Mouse (Mus musculus) limb, embryonic 12.5 days (tissue): ENCODE measurements around the gene Fam161a. TPM values are rescaled to one million over a fixed set of nuclear protein-coding genes. Genes with fewer than 3 reads are reported as not detected.

Experiments
- ATAC-seq: fragments of 200-750 bp; cut with Nextera tagmentation; 2 replicates; pipeline ENCODE4 v1.8.0; 2017; ENCODE audit warnings: low read depth, moderate TSS enrichment; ENCODE audit not compliant: insufficient number of reproducible peaks, insufficient read depth, low FRiP score, low TSS enrichment
- H3K27ac ChIP-seq: fragments of 300-500 bp; sonication (generic); 2 replicates; pipeline ENCODE4 v1.5.1; 2016; ENCODE audit warnings: mild to moderate bottlenecking, moderate library complexity
- H3K27me3 ChIP-seq: fragments of 300-500 bp; sonication (generic); 2 replicates; pipeline ENCODE4 v1.6.1; 2016; ENCODE audit warnings: mild to moderate bottlenecking, moderate library complexity
- H3K36me3 ChIP-seq: fragments of 300-500 bp; sonication (generic); 2 replicates; pipeline ENCODE4 v1.6.1; 2016; ENCODE audit warnings: mild to moderate bottlenecking, moderate library complexity
- H3K4me1 ChIP-seq: fragments of 300-500 bp; sonication (generic); replicated peaks from 2 replicates; pipeline ENCODE4 v1.6.1; 2016
- H3K4me2 ChIP-seq: fragments of 300-500 bp; sonication (generic); 2 replicates; pipeline ENCODE4 v1.6.1; 2016; ENCODE audit warnings: mild to moderate bottlenecking, moderate library complexity
- H3K4me3 ChIP-seq: fragments of 300-500 bp; sonication (generic); replicated peaks from 2 replicates; pipeline ENCODE4 v1.5.1; 2016; ENCODE audit warnings: mild to moderate bottlenecking
- H3K9ac ChIP-seq: fragments of 300-500 bp; sonication (generic); replicated peaks from 2 replicates; pipeline ENCODE4 v1.6.1; 2016; ENCODE audit warnings: mild to moderate bottlenecking, moderate library complexity
- H3K9me3 ChIP-seq: fragments of 300-500 bp; sonication (generic); 2 replicates; pipeline ENCODE4 v1.6.1; 2016; ENCODE audit warnings: mild to moderate bottlenecking, moderate library complexity
- WGBS: fragments of 180-500 bp; shearing (Covaris S2); methylation state at CpG from one replicate; pipeline ENCODE4 v1.1.7; 2016; 5-methylcytosine and 5-hydroxymethylcytosine counted together
- polyA plus RNA-seq: library from polyadenylated mRNA; unstranded; fragments of >200 nt; fragmentation: Nextera tagmentation; extraction: Ambion mirVana; gene quantifications from 2 replicates; pipeline ENCODE4 v1.2.1, GENCODE M21; 2016

Fam161a gene
- polyA plus RNA-seq, 1 experiment from 2014 or later, result 2.3 TPM

DNA sequence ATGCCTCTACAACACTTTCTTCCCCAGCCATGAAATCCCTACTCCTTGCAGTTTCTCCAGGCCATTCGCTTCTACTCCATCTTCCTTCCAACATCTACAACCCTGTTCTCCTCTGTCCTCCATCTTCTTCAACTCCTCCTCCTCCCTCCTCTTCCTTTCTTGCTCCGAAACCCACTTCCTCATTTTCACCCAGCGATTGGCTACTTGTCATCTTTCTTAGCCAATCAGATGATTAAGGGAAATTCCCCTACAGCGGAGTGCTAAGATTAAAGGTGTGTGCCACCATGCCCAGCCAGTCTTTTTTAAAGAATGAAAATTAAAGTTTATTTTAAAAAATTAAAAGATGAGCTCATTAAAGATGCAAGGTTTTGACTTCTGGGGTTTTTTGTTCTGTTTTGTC, 10.6 kb downstream of the Fam161a start:
- Histone ChIP-seq H3K36me3 (no peaks in the 10 kb centered on the region), H3K4me2 (no peak overlapping the region), H3K4me3 (no peak overlapping the region), H3K27me3 (no peaks in the 10 kb centered on the region), H3K4me1 (no peaks in the 10 kb centered on the region), H3K9me3 (no peaks in the 10 kb centered on the region), H3K27ac (no peak overlapping the region), H3K9ac (no peak overlapping the region)
- ATAC-seq, result no peak
- WGBS, result 91% methylated on average over 4 of the region's 4 CpGs

DNA sequence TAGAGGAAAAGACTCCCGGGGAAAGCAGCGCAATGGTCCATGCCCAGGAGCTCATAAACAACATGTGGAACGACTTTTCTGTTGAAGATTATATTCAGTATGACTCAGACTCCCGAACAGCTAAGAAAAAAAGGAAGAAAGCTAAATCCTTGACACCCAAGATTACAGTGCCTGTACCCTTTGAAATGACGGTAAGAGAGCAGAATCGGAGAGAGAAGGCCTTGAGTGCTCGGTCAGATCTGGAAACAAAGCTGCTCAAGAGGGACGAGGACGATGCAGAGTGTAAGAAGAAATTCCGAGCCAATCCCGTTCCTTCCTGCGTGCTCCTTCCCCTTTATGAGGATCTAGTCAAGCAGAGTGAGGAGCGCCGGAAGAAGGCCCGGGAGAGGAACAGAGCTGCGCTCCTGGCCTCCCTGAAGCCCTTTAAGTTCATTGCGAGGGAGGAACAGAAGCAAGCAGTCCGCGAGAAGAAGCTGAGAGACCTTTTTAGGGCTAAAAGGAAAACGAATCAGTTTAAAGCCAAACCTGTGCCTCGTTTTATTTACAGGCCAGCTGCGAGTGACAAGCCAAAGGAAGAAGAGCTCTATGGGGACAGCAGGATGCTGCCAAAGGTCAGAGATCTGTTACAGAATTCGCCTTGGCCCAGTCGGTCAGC, 12.9 kb downstream of the Fam161a start:
- no peak overlapping the region for H3K4me2 ChIP-seq
- ATAC-seq, result no peak
- no peak overlapping the region for H3K9ac ChIP-seq
- no peak overlapping the region for H3K4me3 ChIP-seq
- H3K9me3 ChIP-seq, result no peaks in the 10 kb centered on the region
- H3K36me3 ChIP-seq, result no peaks in the 10 kb centered on the region
- no peaks in the 10 kb centered on the region for H3K4me1 ChIP-seq
- WGBS, result 67% methylated on average over 24 of the region's 24 CpGs
- H3K27me3 ChIP-seq, result no peaks in the 10 kb centered on the region
- H3K27ac ChIP-seq, result no peak overlapping the region

DNA sequence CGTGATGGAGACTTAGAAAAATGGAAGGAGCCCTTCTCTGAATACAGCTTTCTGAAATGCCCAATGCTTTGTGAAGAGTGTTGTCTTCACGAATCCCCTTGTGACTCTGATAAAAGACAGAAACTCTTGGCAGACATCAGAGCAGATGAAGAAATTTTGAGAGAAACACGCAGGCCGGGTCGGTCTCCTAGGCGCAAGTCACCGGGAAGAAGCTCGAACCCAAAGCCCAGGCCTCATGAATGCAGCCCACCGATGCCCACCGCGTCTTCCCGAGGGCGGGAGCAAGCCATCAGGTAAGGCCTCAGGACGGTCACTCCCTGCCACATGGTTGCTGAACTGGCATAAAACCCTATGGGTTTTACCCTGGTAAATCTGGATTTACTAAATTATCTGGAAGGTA, 13.5 kb downstream of the Fam161a start:
- Histone ChIP-seq H3K9me3 (no peaks in the 10 kb centered on the region), H3K4me3 (no peak overlapping the region), H3K27me3 (no peaks in the 10 kb centered on the region), H3K9ac (no peak overlapping the region), H3K4me1 (no peaks in the 10 kb centered on the region), H3K36me3 (no peaks in the 10 kb centered on the region), H3K27ac (no peak overlapping the region), H3K4me2 (no peak overlapping the region)
- ATAC-seq, result no peak
- 94% methylated on average over 14 of the region's 14 CpGs for WGBS

DNA sequence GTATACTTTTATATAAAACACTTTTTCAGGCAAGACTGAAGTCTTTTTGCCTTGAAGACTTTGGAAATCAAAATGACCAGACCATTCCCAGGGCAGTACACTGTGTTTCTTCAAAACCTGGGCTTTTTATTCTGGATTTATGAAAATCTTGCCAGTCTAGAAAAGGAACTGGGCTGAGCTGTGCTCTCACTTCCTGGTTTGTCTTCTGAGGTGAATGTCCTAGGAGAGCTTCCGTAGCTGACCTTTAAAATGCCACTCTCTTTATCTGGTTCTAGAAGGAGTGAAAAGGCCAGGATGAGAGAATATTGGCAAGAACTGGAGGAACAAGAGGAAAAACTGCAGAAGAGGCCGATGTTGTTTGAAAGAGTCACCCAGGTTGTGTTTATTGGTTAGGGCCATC, 15.8 kb downstream of the Fam161a start:
- Histone ChIP-seq H3K27me3 (no peaks in the 10 kb centered on the region), H3K36me3 (no peaks in the 10 kb centered on the region), H3K27ac (no peak overlapping the region), H3K4me3 (no peak overlapping the region), H3K9me3 (no peaks in the 10 kb centered on the region), H3K9ac (no peak overlapping the region), H3K4me2 (no peak overlapping the region), H3K4me1 (no peaks in the 10 kb centered on the region)
- ATAC-seq, result no peak
- 95% methylated on average over 2 of the region's 2 CpGs for WGBS

DNA sequence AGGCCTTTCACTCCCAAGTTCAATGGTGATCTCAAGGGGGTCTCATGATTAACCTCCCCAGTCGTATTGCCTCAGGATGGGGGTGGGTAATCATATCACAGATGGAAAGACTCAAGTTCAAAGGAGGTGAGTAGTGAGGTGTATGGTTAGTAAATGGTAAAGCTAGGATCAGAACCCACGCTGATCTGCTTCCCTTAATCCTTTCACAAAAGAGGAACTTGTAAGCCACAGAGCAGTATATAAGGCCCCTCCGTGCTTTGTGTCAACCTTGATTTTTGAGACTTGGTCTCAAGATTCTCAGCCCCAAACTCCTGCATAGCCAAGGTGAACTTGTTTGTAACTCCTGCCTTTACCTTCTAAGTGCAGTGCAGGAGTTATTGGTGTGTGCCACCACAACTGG, 16.8 kb downstream of the Fam161a start:
- ATAC-seq, result no peak
- no peaks in the 10 kb centered on the region for H3K4me1 ChIP-seq
- H3K9me3 ChIP-seq, result no peaks in the 10 kb centered on the region
- no peak overlapping the region for H3K9ac ChIP-seq
- WGBS, result 73% methylated on average over 3 of the region's 3 CpGs
- H3K27ac ChIP-seq, result no peak overlapping the region
- H3K4me3 ChIP-seq, result no peak overlapping the region
- no peak overlapping the region for H3K4me2 ChIP-seq
- H3K36me3 ChIP-seq, result no peaks in the 10 kb centered on the region
- H3K27me3 ChIP-seq, result no peaks in the 10 kb centered on the region

DNA sequence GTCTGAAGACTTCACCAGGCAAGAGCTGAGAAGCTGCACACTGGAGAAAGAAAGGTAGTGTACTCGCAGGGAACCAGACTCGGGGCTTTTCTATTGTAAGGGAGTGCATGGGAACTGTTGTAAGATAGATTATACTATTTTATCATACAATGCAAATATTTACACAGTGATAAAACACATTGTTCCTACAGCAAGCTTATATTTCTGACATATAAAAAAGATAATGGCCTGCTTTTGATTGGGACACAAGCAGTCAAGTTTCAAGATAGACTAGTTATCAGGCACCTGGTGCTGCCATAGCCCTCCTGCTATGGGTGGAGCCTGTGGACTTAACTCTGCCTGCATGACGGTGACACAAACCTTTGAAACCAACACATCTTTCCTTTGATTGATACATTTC, 21.6 kb downstream of the Fam161a start:
- WGBS, result 72% methylated on average over 3 of the region's 3 CpGs
- no peaks in the 10 kb centered on the region for H3K9me3 ChIP-seq
- H3K27ac ChIP-seq, result no peak overlapping the region

DNA sequence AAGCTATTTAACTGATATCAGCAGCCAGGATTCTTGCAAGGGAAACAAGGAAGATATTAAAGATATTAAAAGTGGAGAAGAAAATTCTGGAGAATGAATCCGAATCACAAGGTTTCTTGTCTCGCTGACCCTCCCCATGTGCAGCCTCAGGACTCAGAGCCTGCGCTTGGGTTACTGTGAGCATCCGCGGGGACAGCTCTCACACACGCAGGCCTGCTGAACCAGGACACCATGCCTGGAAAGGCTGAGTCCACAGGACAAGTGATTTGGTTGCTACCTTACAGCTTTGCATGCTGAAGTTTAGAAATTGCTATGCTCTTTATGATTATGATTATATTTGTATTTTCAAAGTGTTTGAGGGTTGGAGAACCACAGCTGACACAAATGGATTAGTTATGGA, 22.1 kb downstream of the Fam161a start:
- H3K4me2 ChIP-seq, result no peak overlapping the region

More for the DNA sequence above, 21.6 kb downstream of the Fam161a start:
- no peaks in the 10 kb centered on the region for H3K36me3 ChIP-seq
- no peak for ATAC-seq
- no peaks in the 10 kb centered on the region for H3K27me3 ChIP-seq
- H3K4me2 ChIP-seq, result no peak overlapping the region
- no peaks in the 10 kb centered on the region for H3K4me1 ChIP-seq
- H3K9ac ChIP-seq, result no peak overlapping the region
- no peak overlapping the region for H3K4me3 ChIP-seq

DNA sequence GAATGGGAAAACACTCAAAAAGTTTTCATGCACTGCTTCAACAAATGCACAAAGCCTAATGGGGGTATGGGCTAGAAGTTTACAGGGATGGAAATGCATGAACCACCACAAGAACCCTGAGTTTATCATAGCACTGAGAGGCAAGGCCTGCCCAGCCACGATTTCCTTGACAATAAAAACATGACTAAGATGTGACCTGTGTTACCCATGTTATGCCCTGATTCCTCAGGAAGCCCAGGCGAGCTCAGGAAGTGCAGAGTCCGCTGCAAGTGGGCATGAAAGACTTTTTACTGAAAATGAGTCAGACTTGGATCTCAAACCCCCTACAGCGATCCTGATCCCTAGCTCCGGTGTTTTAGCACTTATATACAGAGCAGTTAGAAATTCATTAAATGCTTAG, 39.9 kb downstream of the Fam161a start:
- no peak overlapping the region for H3K27ac ChIP-seq
- 0 out of 2 replicates have a peak, but pooled peaks cover 5% of the 10 kb centered on the region for H3K27me3 ChIP-seq
- 39% methylated on average over 5 of the region's 5 CpGs for WGBS
- no peak for ATAC-seq
- H3K4me1 ChIP-seq, result peaks cover 14% of the 10 kb centered on the region
- H3K9me3 ChIP-seq, result no peaks in the 10 kb centered on the region
- no peak overlapping the region for H3K9ac ChIP-seq
- H3K4me2 ChIP-seq, result no peak overlapping the region
- no peaks in the 10 kb centered on the region for H3K36me3 ChIP-seq
- H3K4me3 ChIP-seq, result no peak overlapping the region

More for the DNA sequence above, 22.1 kb downstream of the Fam161a start:
- H3K4me1 ChIP-seq, result no peaks in the 10 kb centered on the region
- ATAC-seq, result no peak
- WGBS, result 84% methylated on average over 6 of the region's 6 CpGs
- H3K4me3 ChIP-seq, result no peak overlapping the region
- no peaks in the 10 kb centered on the region for H3K27me3 ChIP-seq
- no peaks in the 10 kb centered on the region for H3K36me3 ChIP-seq
- no peaks in the 10 kb centered on the region for H3K9me3 ChIP-seq
- no peak overlapping the region for H3K9ac ChIP-seq
- no peak overlapping the region for H3K27ac ChIP-seq

DNA sequence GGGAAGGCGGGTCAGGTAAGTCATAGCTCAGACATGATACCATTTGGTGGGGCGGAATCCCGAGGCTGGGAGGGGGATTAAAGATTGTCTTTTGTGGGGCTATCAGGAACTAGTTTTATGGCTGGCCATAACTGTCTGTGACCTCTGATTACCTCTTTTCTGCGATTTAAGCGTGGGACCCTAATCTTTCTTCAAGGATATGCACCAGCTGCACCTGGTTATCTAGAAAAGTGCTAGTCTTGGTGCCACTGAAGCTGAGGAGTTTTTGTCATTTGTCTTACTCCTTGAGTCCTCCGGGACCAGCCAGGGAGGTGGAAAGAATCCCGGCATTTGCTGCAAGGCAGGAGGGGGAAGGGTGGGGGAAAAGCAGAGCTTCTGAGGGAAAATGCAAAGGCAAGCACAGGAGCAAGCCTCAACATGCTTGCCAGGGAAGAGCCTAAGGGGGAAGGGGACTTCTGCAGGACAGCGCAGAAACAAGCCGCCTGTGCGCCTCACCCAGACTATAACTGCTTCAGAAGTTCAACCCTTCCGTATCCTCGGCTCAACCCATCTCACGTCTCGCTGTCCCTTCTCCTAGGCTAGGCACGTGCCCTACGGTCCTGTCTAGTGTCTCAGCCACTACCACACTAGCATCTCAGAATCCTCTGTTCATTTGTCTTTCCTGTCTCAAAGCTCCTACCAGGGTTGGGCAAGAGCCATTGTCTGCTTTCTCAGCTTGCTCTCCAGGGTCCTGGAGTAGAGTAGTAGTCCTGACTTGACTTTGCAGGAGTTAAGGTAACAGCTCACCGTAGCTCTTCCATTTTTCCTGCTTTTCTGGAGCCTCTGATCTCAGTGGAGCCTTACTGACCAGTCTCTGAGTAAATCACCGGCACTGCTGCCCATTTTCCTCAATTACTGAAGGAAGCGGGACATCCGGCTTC, 40.6 kb downstream of the Fam161a start:
- Histone ChIP-seq H3K27me3 (0 out of 2 replicates have a peak, but pooled peaks cover 5% of the 10 kb centered on the region), H3K36me3 (no peaks in the 10 kb centered on the region), H3K4me3 (peak overlapping the region; percentile 13), H3K4me1 (peaks cover 14% of the 10 kb centered on the region), H3K9ac (no peak overlapping the region), H3K27ac (no peak overlapping the region), H3K9me3 (no peaks in the 10 kb centered on the region), H3K4me2 (peak overlapping the region; percentile 44)
- ATAC-seq, result no peak
- 26% methylated on average over 20 of the region's 20 CpGs for WGBS

DNA sequence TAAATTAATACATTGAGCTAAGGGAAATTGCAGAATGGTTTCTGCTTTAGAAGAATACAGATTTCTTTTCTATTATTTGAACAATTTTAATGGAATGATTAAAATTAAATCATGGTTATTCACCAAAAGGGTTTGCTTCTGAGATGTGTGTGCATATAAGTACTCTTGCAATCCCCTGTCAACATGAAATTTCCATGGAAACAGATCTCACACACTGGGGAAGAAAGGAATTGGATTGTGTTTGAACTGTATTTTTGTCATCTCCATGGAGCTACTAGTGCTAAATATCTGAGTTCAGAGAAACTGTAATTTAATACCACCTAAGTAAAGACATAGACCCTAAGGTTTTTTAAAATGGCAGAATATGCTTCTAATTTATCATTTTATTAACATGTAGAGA, 42.3 kb downstream of the Fam161a start:
- Histone ChIP-seq H3K27me3 (0 out of 2 replicates have a peak, but pooled peaks cover 5% of the 10 kb centered on the region), H3K4me1 (peaks cover 14% of the 10 kb centered on the region), H3K4me2 (no peak overlapping the region), H3K36me3 (no peaks in the 10 kb centered on the region), H3K9ac (no peak overlapping the region), H3K9me3 (no peaks in the 10 kb centered on the region), H3K27ac (no peak overlapping the region), H3K4me3 (no peak overlapping the region)
- no peak for ATAC-seq

DNA sequence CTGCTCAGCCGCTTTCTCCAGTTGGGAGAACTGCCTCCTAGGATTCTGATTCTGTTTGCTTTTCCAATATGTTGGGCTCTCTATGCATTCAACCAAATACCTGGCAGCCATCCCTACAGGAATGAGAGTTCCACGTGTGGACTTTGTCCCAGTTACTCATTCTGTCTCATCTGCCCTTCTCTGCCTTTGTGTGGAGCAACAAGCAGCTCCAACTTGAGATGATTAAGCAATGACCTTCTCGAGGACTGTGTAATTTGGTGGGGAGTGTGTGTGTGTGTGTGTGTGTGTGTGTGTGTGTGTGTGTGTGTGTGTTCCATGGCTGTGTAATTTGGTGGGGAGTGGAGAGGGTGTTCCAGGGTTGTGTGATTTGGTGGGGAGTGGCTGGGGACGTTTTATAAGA, 45.0 kb downstream of the Fam161a start:
- 61% methylated on average over 4 of the region's 4 CpGs for WGBS
- no peak overlapping the region for H3K27ac ChIP-seq
- no peak for ATAC-seq
- no peak overlapping the region for H3K9ac ChIP-seq
- no peaks in the 10 kb centered on the region for H3K9me3 ChIP-seq
- 0 out of 2 replicates have a peak, but pooled peaks cover 5% of the 10 kb centered on the region for H3K27me3 ChIP-seq
- H3K4me1 ChIP-seq, result peaks cover 14% of the 10 kb centered on the region
- H3K36me3 ChIP-seq, result no peaks in the 10 kb centered on the region
- no peak overlapping the region for H3K4me2 ChIP-seq
- no peak overlapping the region for H3K4me3 ChIP-seq
